Mouse (Mus musculus) testis, adult 2 months (tissue): ENCODE measurements at regions not wholly inside any gene's neighbourhood (a gene's known extent, or its start where the extent isn't known, plus 50 kb on each side); places are given as distances from the start of the nearest gene placed in this dataset.

Experiments used
- H3K27ac ChIP-seq: fragments of 200-500 bp; 2 replicates; pipeline ENCODE4 v1.5.1; 2012; ENCODE audit warnings: low read depth, low read length; ENCODE audit not compliant: control insufficient read depth, insufficient read depth
- H3K27me3 ChIP-seq: fragments of 200-500 bp; 2 replicates; pipeline ENCODE4 v1.6.1; 2012; ENCODE audit warnings: mild to moderate bottlenecking, low read length, moderate library complexity; ENCODE audit not compliant: control insufficient read depth, insufficient read depth
- H3K36me3 ChIP-seq: fragments of 200-500 bp; 2 replicates; pipeline ENCODE4 v1.6.1; 2012; ENCODE audit warnings: mild to moderate bottlenecking, low read length; ENCODE audit not compliant: control insufficient read depth, insufficient read depth
- H3K4me1 ChIP-seq: fragments of 200-500 bp; 2 replicates; pipeline ENCODE4 v1.6.1; 2012; ENCODE audit warnings: low read length; ENCODE audit not compliant: control insufficient read depth, insufficient read depth
- H3K4me3 ChIP-seq: fragments of 200-500 bp; 2 replicates; pipeline ENCODE4 v1.5.1; 2012; ENCODE audit warnings: low read depth, mild to moderate bottlenecking, low read length, moderate library complexity, mixed read lengths; ENCODE audit not compliant: control insufficient read depth
- CTCF ChIP-seq: fragments of 200-500 bp; IDR thresholded peaks from 2 replicates; pipeline ENCODE4 v1.5.1; 2012; ENCODE audit warnings: low read depth, mild to moderate bottlenecking, inconsistent platforms, low read length, moderate library complexity; ENCODE audit not compliant: control insufficient read depth, insufficient read depth, insufficient replicate concordance
- POLR2A ChIP-seq: fragments of 200-500 bp; IDR thresholded peaks from 2 replicates; pipeline ENCODE4 v1.6.1; 2012; ENCODE audit warnings: low read depth, mild to moderate bottlenecking, inconsistent platforms, low read length, moderate library complexity; ENCODE audit not compliant: control insufficient read depth

DNA sequence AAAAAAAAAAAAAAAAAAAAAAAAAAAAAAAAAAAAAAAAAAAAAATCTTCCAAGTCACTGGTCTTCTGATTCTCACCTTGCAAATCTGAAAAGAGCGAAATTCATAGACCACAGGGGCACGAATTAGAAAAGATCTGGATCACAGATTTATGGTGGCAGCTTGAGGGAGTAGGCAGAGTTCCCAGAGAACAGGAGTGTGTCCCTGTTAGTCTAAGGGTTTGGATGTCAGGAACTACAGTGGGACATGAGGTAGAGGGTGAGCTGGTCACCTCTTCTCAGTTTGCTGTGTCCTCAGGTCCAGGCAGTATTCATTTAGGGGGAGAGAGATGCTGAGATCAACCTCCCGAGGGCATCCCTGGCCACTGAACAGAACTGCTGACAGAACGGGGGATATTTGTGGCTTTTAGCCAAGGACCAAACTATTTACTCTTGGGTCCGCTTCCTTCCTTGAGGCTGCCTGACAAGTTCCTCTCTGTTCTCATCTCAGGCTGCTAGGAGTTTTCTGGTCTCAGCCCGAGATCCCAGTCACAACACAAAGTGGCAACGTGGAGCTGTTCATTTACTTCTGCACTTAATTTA lies 277.2 kb downstream of the Cd83 start:
- no peaks in the 10 kb centered on the region for H3K27me3 ChIP-seq
- no peak overlapping the region for H3K4me3 ChIP-seq
- TF ChIP-seq CTCF (no peak), POLR2A (no peak)
- no peaks in the 10 kb centered on the region for H3K36me3 ChIP-seq
- H3K4me1 ChIP-seq, result no peaks in the 10 kb centered on the region
- H3K27ac ChIP-seq, result no peak overlapping the region

DNA sequence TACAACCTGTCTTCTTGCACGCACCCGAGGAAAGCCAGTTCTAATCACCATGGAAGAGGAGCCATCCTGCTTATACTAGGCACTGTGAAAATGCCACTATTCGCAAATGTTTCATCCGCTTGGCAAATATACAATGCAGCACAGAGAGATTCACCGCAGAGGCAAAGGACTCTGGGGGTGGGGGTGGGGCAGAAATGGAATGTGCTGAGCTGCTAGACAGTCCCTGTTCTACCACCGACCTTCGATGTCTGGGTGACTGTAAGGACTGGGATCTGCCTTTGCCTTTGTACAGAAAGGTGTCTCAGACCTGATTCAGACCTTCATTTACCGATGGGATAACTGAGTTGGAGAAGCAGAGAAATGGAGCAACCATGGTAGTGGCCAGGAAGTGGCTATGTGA lies 278.7 kb downstream of the Cd83 start:
- TF ChIP-seq CTCF (no peak), POLR2A (no peak)
- Histone ChIP-seq H3K27me3 (no peaks in the 10 kb centered on the region), H3K4me3 (no peak overlapping the region), H3K27ac (no peak overlapping the region), H3K36me3 (no peaks in the 10 kb centered on the region), H3K4me1 (no peaks in the 10 kb centered on the region)

DNA sequence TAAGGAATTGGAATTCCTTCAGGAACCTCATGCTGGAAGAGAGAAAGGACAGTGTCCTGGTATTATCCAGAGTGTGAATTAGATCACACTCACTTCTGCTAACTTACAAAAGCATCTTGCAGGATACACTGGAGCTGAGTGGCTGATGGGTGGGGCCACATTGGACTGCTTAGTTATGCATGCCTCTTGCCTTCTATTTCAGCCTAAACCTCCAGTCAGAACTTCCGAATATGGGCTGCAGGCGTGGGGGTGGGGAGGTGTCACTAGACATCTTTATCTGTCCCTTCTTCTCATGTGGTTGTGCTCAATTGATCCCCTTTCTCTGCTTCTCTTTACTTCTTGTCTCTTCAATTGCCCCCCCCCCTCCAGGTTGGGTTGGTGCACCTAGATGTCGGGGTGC lies 279.5 kb downstream of the Cd83 start:
- no peaks in the 10 kb centered on the region for H3K4me1 ChIP-seq
- TF ChIP-seq POLR2A, result no peak
- TF ChIP-seq CTCF, result no peak
- no peaks in the 10 kb centered on the region for H3K36me3 ChIP-seq
- no peaks in the 10 kb centered on the region for H3K27me3 ChIP-seq
- H3K4me3 ChIP-seq, result no peak overlapping the region
- no peak overlapping the region for H3K27ac ChIP-seq

DNA sequence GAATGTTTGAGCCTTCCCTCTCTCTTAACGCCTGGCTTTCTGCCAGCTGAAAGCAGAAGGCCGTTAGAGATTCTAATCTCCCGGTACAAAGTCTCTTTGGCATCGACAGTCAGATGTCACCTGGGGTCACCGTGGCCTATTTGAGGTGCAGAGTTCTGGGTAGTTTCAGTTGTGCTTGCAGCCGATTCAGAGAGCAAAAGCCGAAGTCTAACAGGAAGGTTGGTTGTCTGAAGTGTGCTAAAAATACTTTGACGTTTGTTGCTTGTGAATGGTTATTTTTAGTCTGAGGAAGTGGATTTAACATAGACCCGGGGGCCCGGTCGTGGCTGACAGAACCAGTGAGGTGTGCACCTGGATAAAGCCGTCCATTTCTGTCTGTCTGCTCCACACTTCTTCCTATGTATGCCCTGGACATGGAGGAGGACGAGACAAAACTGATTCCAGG lies 281.2 kb downstream of the Cd83 start:
- no peak for TF ChIP-seq POLR2A
- no peak for TF ChIP-seq CTCF
- no peaks in the 10 kb centered on the region for H3K27me3 ChIP-seq
- H3K4me1 ChIP-seq, result no peaks in the 10 kb centered on the region
- H3K27ac ChIP-seq, result no peak overlapping the region
- no peaks in the 10 kb centered on the region for H3K36me3 ChIP-seq
- H3K4me3 ChIP-seq, result no peak overlapping the region

DNA sequence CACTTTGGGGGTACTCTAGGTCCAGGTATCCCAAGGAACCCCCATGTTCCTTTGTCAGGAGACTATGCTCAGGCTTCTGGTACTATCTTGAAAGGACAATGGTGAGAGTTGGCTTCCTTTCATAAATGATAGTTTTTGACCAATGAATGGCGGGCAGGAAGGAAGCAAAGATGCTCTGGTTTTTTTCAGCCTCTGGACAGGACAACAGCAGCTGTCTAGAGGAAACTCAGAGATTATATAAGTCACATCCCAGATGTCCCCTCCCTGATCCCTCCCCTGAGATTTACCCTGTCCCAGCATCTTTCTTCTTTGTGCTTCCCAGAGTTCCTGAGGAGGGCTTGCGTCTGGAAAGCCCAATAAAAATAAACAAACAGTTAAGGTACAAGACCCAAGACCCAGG lies 282.7 kb downstream of the Cd83 start:
- Histone ChIP-seq H3K36me3 (no peaks in the 10 kb centered on the region), H3K4me1 (no peaks in the 10 kb centered on the region), H3K4me3 (no peak overlapping the region), H3K27ac (no peak overlapping the region), H3K27me3 (no peaks in the 10 kb centered on the region)
- no peak for TF ChIP-seq CTCF
- no peak for TF ChIP-seq POLR2A

DNA sequence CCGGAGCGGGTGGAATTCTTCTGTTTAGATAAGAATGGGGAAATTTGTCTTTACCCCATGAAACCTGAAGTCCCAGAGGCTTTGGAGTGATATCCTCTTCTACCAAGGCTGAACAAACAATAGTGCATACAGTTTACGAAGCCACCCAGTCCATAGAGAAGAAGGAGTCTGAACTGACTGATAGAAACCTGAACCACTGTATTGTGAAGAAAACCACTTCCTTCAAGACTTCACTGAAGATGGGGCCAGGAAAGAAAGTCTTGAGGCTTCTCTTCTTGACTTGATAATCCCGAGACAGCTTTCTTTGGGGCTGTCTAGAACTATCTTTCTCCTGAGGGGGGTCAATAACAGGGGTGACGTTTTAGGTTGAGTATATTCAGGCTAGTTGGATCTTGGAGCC lies 284.4 kb downstream of the Cd83 start:
- Histone ChIP-seq H3K27ac (no peak overlapping the region), H3K27me3 (no peaks in the 10 kb centered on the region), H3K4me3 (no peak overlapping the region), H3K4me1 (no peaks in the 10 kb centered on the region), H3K36me3 (no peaks in the 10 kb centered on the region)
- TF ChIP-seq POLR2A (no peak), CTCF (no peak)

DNA sequence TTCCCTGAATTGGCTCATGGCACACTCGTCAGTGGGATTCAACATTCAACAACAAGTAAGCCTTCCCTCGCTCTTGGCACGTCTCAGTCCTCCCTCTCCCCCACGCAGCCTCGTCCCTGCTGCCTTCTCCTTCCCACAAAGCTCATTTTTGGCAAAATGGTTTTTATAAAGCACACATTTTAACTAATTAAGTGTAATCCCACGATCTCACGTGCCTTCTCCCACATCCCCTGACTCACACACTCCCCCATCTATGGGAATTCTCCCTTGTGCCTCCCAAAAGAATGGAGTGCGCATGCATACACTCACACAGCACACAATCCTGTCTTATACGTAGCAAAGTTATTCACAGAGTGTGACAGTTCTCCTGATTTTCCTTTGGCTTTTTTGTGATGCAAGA lies 288.5 kb downstream of the Cd83 start:
- Histone ChIP-seq H3K4me1 (no peaks in the 10 kb centered on the region), H3K27me3 (no peaks in the 10 kb centered on the region), H3K27ac (no peak overlapping the region), H3K36me3 (no peaks in the 10 kb centered on the region), H3K4me3 (no peak overlapping the region)
- TF ChIP-seq POLR2A, result no peak
- TF ChIP-seq CTCF, result no peak

DNA sequence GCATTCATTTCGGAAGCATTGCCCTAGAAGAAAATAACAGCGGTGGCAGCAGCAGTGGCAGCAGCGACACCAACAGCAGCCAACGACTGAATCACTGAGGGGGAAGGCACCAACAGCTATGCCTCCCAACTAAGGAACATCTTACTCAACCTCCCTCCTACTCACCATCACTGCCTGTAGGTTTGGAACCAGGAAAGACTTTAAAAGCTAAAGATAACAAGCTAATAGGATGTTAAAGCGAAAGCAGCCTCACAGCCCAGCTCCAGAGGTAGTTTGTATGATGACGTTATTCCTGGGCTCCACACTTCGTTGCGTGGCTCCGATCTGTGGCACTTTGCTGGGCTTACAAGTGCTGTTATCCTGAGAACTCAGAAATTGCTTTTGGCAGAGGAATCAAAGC lies 289.6 kb downstream of the Cd83 start:
- no peaks in the 10 kb centered on the region for H3K4me1 ChIP-seq
- no peaks in the 10 kb centered on the region for H3K36me3 ChIP-seq
- TF ChIP-seq POLR2A (no peak), CTCF (no peak)
- H3K4me3 ChIP-seq, result no peak overlapping the region
- no peaks in the 10 kb centered on the region for H3K27me3 ChIP-seq
- no peak overlapping the region for H3K27ac ChIP-seq
